Mouse (Mus musculus) heart, postnatal 25 days (tissue): ENCODE results near the gene Spef1. TPM values are rescaled to one million over a fixed set of nuclear protein-coding genes. Genes with fewer than 3 reads are reported as not detected.
A peak's percentile ranks its signal among the peaks of the same experiment; 100 is the strongest.

Source experiments
- DNase-seq: peaks from one replicate; pipeline ENCODE4 v3.0.0; 2022; ENCODE audit warnings: low spot score
- intact Hi-C: fragments of 180-260 bp; cut with DNase I; formaldehyde crosslinking; loops from one replicate; pipeline ENCODE4 v1.15.1; 2025
- total RNA-seq, 2 experiments: library from RNA; stranded (reverse); gene quantifications; 2 replicates each; pipeline ENCODE4 v1.2.3; 2021

The Spef1 gene
- total RNA-seq, 2 experiments from 2014 or later = 7.1 to 8.7 TPM

DNA sequence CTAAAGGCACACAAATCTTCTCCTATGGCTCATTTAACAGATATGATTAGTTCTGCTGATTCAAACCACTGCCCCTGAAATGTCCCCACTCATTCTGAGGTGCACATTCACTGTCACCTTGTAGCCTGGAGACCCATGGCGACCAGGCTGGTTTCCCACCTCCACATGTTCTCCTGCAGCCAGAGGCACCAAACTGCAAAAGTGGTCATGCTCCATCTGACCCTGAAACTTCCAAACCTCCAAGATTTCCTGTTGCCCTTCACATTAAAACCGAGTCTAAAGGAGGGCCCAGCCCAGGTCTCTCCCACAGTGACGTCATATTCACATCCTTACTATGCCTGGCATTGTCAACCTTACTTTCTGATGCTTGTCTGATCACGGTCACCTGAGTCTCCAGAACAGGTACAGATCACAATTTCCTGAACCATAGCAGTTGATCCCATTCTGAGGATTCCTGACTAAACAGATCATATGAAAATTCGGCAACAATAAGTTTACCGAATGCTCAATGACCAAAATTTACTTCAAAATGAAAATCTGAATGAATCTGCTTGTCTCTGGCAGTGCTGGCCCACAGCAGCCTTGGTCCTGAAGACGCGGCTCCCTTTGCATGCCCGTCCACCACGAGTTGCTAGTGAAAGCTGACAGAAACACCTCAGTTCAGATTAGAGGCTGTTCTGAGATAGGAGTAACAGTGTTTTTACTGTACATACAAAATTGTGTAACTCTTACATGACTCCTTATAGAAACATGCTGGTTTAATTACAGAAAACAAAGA, 54.8 kb downstream of the Spef1 start:
- intact Hi-C loops = no loop called here
- DNase-seq = no peak

GRCm38 (mm10) chr2:131130849-131131248, 56.2 kb downstream of the Spef1 start:
- no peak for DNase-seq
- intact Hi-C loops = no loop called here

- intact Hi-C loops = no loop called here
- no peak for DNase-seq
These were observed 57.2 kb downstream of the Spef1 start for GRCm38 (mm10) chr2:131129836-131130235.

DNA sequence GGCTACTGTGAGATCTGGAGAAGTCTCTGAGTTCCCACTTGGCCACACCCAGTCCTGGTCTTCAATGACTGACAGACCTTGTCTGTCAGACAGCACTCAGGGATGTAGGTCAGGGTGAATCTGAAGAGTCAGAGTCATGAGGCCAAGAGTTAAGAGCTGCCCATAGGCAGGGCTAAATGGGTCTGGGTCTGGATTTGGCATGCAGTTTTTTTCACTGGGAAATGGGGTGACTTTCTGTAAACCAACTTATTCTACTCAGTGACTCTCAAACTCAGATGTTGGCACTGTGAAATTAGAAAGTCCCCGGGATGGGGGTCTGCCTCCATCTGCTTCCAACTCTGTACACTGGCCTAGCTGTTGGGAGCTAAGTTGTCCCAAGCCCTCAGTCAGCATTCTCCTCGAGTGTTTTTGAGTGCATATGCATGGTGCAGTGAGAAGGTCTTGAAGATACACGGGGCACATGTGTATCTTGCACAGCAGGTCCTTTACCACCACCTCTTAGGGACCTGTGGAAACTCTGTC, 58.4 kb downstream of the Spef1 start:
- intact Hi-C loops = no loop called here

GRCm38 (mm10) chr2:131128211-131128610, 58.9 kb downstream of the Spef1 start:
- intact Hi-C loops = no loop called here
- DNase-seq = no peak

More for the DNA sequence above, 58.4 kb downstream of the Spef1 start:
- DNase-seq = no peak

DNA sequence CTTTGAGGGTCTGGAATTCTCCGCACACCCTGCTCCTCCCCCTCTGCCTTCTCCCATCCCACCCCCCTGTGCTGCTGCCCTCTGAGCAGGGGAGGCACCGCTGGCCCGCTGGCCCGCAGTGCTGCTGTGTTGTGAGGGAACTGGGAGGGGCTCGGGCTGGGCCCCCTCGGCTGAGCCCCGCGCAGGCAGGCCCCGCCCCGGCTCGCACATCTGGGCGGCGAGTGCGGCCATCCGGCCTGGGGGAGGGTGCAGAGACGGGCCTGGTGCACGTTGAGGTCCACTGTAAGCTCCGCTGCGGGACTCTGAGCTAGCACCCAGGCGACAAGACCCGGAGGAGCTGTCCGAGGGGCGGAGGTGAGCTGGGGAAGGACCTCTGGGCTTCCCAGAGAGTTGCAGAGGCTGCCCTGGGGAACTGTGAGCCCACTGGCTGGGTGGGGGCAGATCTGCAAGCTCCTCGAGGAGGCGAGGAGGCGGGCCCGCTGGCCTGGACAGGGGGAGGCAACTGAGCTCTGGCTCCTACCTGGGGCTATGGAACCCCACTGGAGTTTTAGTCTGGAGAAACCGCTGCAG, 59.8 kb downstream of the Spef1 start, which contains the start of gene Hspa12b:
TSS of gene Hspa12b (plus strand) at position 120 of the 570 bp plus-strand sequence.
- intact Hi-C loops = loop anchor here (2.0 kb wide), 1 partner anchor 14 kb away; no protein-coding TSS in a partner anchor
- peak; percentile 78 for DNase-seq

- intact Hi-C loops = loop anchor here (2.0 kb wide), 1 partner anchor 15 kb away; no protein-coding TSS in a partner anchor
- DNase-seq = no peak
These were observed 60.9 kb downstream of the Spef1 start for GRCm38 (mm10) chr2:131125964-131126815.

- DNase-seq = no peak
- intact Hi-C loops = no loop called here
These were observed 61.7 kb downstream of the Spef1 start for GRCm38 (mm10) chr2:131125157-131125963.

DNA sequence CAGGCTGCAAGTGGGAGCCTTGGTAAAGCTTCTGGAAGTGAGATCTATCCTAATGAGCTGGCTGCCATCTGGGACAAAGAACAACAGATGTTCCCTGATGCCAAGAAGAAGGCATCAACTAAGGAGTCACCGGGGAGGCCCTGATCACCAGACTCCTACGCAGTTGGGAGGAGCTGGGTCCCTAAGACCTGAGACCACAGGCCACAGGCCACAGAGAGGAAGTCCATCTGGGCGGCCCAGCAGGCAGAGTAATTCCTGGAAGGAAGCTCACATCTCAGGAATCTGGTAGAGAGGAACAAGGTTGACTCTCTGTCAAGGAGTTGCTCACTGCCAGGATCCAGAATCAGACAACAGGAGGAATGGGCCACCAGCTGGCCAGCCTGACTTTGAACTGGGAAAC, 62.9 kb downstream of the Spef1 start:
- intact Hi-C loops = no loop called here
- DNase-seq = peak; percentile 59

Other genes with a start within 250 kb of the Spef1 start
- gene Gfra4, start 144.2 kb downstream of the Spef1 start, total RNA-seq = 1 to 10 TPM; 6.6 to 7.0 TPM
- 1 to 10 TPM in 1 of 2 experiments, under 1 TPM in 1; 0.99 to 2.3 TPM for gene Adam33, start 123.5 kb downstream of the Spef1 start, total RNA-seq
- gene Siglec1, start 100.5 kb downstream of the Spef1 start, total RNA-seq = 1 to 10 TPM; 1.6 to 2.2 TPM
- gene Hspa12b, start 60.0 kb downstream of the Spef1 start, total RNA-seq = 10 to 100 TPM; 32.5 to 43.1 TPM
- not detected for gene Gm11037, start 53.8 kb downstream of the Spef1 start, total RNA-seq
- 10 to 100 TPM; 11.5 to 12.2 TPM for gene 1700037H04Rik, start 27.2 kb downstream of the Spef1 start, total RNA-seq
- gene Cenpb, start 7.2 kb downstream of the Spef1 start, total RNA-seq = 10 to 100 TPM; 76.6 to 80.9 TPM
- 1 to 10 TPM; 6.1 to 8.1 TPM for gene Cdc25b, start 333 bp downstream of the Spef1 start, total RNA-seq
- gene Ap5s1, start 19.8 kb upstream of the Spef1 start, total RNA-seq = 10 to 100 TPM; 34.4 to 42.7 TPM
- gene Mavs, start 46.8 kb upstream of the Spef1 start, total RNA-seq = 10 to 100 TPM; 69.3 to 69.9 TPM
- gene Pank2, start 75.2 kb upstream of the Spef1 start, total RNA-seq = 10 to 100 TPM; 22.4 to 25.0 TPM
- gene Rnf24, start 165.6 kb upstream of the Spef1 start, total RNA-seq = 1 to 10 TPM; 3.6 to 3.9 TPM